Mouse (Mus musculus) E14TG2a.4 (cell line): ENCODE results near the gene Gabrb1.

Source experiments
- CTCF ChIP-seq: conservative IDR thresholded peaks from 2 replicates; pipeline ENCODE4 v1.5.1; 2014; ENCODE audit warnings: low read length
- NANOG ChIP-seq: IDR thresholded peaks from 2 replicates; pipeline ENCODE4 v1.6.1; 2014; ENCODE audit warnings: borderline replicate concordance, low read length, mixed read lengths
- POU5F1 ChIP-seq: IDR thresholded peaks from 2 replicates; pipeline ENCODE4 v1.6.1; 2014; ENCODE audit warnings: low read length, borderline replicate concordance

GRCm38 (mm10) chr5:72162855-72163254, 504.9 kb downstream of the Gabrb1 start:
- TF ChIP-seq NANOG (no peak), CTCF (no peak), POU5F1 (no peak)
